Mouse (Mus musculus) frontal cortex, postnatal 14 days (tissue): Measurements from ENCODE around the gene Tspear.
"Not testable (repeated sequence)": the region's sequence is repeated elsewhere in the genome, so short reads cannot be mapped to it uniquely, and the experiment has no call there.

Source experiments
- DNase-seq, 2 experiments: peaks; one replicate each; pipeline ENCODE4 v3.0.0; 2022; ENCODE audit warnings: low spot score in 2 of 2

Tspear gene

GRCm38 (mm10) chr10:77685895-77686664 is at the start of gene Tspear:
TSS of gene Tspear (plus strand) at chr10:77686569.
- no peak for DNase-seq

- no peak for DNase-seq
These were observed 47.4 kb upstream of the Tspear start for GRCm38 (mm10) chr10:77638956-77639355.

GRCm38 (mm10) chr10:77643160-77643559 is 43.2 kb upstream of the Tspear start:
- DNase-seq: no peak

- no peak for DNase-seq
These were observed 40.8 kb upstream of the Tspear start for GRCm38 (mm10) chr10:77645571-77645970.

GRCm38 (mm10) chr10:77647461-77647860 is 38.9 kb upstream of the Tspear start:
- no peak for DNase-seq

GRCm38 (mm10) chr10:77647901-77648300 is 38.5 kb upstream of the Tspear start:
- DNase-seq: no peak

GRCm38 (mm10) chr10:77652046-77652445 is 34.3 kb upstream of the Tspear start:
- DNase-seq: no peak

- DNase-seq: no peak
These were observed 27.9 kb upstream of the Tspear start for GRCm38 (mm10) chr10:77658286-77658994.

- DNase-seq: no peak
These were observed 22.3 kb upstream of the Tspear start for GRCm38 (mm10) chr10:77663949-77664665.

- no peak for DNase-seq
These were observed 20.0 kb upstream of the Tspear start for GRCm38 (mm10) chr10:77666342-77666741.

GRCm38 (mm10) chr10:77667402-77667801 is 19.0 kb upstream of the Tspear start:
- no peak for DNase-seq

GRCm38 (mm10) chr10:77670710-77671109 is 15.7 kb upstream of the Tspear start:
- DNase-seq: no peak

GRCm38 (mm10) chr10:77671519-77671918 is 14.8 kb upstream of the Tspear start:
- no peak for DNase-seq

- DNase-seq: no peak
These were observed 12.6 kb upstream of the Tspear start for GRCm38 (mm10) chr10:77673765-77674164.

GRCm38 (mm10) chr10:77677562-77677961 is 8.8 kb upstream of the Tspear start:
- DNase-seq: no peak

- DNase-seq: no peak
These were observed 3.4 kb upstream of the Tspear start for GRCm38 (mm10) chr10:77682994-77683393.

GRCm38 (mm10) chr10:77684181-77684580 is 2.2 kb upstream of the Tspear start:
- DNase-seq: no peak

GRCm38 (mm10) chr10:77687021-77687420 is 652 bp downstream of the Tspear start:
- DNase-seq: no peak

GRCm38 (mm10) chr10:77690356-77690807 is 4.0 kb downstream of the Tspear start, which contains the start of gene Gm19402:
TSS of gene Gm19402 (minus strand) at chr10:77690757.
- DNase-seq: not testable (repeated sequence)

- no peak for DNase-seq
These were observed 10.8 kb downstream of the Tspear start, which contains the start of gene Gm9508 for GRCm38 (mm10) chr10:77697133-77697532. TSS of gene Gm9508 (minus strand) at chr10:77697233.

GRCm38 (mm10) chr10:77706326-77706725 is 20.0 kb downstream of the Tspear start, which contains the start of gene Gm10272:
TSS of gene Gm10272 (plus strand) at chr10:77706626.
- no peak for DNase-seq

GRCm38 (mm10) chr10:77709831-77710230 is 23.5 kb downstream of the Tspear start:
- DNase-seq: no peak
